Mouse (Mus musculus): ENCODE results near the gene Dcaf1.

DNA sequence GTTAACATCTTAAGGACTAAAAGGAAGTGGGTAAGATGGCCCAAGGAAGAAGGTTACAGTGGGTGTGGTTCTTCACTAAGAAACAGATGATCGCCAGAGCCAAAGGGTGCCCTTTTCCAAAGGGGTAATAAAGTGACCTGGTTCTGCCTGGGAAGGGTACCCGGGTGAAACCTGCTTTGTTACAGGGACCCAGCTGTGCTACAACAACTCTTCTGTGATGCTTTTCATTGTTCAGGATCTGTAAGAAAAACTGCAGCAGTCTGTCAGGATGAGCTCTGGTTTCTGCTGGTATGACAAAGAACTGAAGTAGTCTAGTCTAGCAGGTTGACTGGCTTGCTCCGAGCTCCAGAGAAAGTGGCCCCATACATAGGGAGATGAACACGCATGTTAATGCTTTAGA, 60.5 kb downstream of the Dcaf1 start:
- TF ChIP-seq CTCF (IDR thresholded peaks at IDR 0.05): no peak
- TF ChIP-seq POLR2A (IDR thresholded peaks at IDR 0.05; ENCODE audit: insufficient read depth, low read depth, low read length): no peak

Data from heart, adult 2 months (tissue).